Mouse (Mus musculus) T-helper 1 cell (primary cell): ENCODE results near the gene Cpd.

Experiments
- in situ Hi-C: fragments of 300-600 bp; cut with MboI, MseI; formaldehyde crosslinking; loops from one replicate; pipeline ENCODE4 v1.15.1; 2025; ENCODE audit warnings: high pct_unique_total_duplicates

The Cpd gene

DNA sequence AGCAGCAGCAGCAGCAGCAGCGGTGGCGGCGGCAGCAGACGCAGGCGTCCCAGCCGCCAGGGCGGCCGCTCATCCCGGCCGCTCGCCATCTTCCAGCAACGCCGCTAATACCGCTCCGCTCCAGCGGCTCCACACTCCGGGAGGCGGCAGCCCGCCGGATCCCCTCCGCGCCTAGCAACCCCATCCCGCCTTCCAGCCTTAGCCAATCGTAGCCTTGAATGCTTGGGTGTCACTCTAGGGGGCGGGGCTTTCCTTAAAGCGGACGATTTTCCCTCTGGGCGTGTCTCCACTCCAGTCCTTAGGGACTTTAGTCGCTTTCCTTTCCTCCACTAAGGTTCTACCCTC is at the start of gene Cpd:
Gene Cpd, minus strand, starts transcription at position 141 of the 345 bp plus-strand sequence.
- in situ Hi-C loops: no loop called here

DNA sequence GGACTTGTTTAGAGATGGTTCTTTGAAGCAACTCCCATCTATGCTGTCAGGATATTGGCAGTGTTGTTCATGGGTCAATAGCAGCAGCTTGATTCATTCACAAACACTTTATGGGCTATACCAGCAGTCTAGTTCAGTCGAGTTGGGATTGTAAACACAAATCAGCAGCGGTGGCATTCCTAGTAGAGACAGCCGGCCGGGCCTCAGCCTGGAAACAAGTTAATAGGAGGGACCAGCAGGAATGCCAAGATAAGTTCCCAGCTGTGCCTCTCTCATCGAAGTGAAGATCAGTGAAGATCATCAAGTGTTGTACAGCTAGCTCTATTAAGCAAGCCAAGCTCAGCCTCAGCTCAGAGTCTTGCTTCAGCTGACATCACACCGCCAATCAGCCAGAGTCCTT is 49.5 kb upstream of the Cpd start:
- in situ Hi-C loops: loop anchor here (5.0 kb wide), 1 partner anchor 109 kb away; no protein-coding TSS in a partner anchor

DNA sequence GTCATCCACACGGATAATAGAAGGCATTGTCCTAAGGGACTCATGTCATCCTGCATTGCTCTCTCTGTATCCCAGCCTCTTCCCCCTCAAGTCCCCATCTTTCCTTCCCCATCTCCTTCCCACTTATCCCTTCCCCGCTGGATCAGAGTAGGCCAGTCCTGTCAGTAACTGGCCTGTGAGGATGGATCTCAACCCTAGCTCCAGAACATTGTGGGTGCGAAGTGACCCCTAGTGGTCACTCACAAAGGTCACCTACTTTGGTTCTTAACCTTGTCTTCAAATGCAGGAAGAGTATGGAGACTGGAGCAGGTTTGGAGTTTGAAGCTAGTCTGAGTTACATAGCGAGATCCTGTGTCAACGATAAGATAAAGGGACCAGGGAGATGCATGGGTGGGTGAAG is 47.4 kb upstream of the Cpd start:
- in situ Hi-C loops: no loop called here

DNA sequence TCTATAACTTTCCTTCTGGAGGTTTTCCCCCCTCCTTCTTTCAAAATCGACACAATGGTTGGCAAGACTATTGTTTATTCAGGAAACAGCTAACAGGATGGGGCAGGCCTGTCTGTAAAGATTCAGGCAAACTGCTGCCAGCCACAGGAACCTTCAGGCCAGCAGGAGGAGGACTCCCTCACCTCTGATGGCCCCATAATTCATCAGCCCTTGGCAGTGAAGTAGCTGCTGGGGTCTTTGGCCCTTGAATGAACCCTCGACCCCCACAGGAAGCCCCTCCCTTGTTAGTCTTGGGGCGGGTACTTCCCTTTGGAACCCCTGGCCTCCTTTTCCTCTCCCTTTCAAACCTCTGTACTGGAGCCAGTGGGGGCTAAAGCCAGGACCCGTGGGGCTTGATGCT is 46.8 kb upstream of the Cpd start:
- in situ Hi-C loops: no loop called here

DNA sequence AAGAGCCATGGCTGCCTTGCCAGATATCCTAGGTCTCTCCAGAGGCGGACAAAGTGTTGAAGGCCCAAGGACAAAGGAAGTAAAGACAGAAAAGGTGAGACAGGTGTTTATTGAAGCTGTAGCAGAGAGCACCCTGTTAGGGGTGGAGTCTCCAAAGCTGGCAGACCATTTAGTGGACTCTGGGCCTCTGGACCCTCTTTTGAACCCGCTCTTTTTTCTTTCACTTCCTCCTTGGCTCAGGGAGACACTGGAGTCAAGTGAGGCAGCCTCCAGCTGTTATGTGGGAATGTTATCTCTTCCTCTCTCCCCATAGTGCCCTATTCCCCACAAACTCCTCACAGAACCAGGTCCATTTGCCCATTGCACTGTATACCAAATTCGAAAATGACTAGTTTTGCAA is 46.2 kb upstream of the Cpd start:
- in situ Hi-C loops: no loop called here

DNA sequence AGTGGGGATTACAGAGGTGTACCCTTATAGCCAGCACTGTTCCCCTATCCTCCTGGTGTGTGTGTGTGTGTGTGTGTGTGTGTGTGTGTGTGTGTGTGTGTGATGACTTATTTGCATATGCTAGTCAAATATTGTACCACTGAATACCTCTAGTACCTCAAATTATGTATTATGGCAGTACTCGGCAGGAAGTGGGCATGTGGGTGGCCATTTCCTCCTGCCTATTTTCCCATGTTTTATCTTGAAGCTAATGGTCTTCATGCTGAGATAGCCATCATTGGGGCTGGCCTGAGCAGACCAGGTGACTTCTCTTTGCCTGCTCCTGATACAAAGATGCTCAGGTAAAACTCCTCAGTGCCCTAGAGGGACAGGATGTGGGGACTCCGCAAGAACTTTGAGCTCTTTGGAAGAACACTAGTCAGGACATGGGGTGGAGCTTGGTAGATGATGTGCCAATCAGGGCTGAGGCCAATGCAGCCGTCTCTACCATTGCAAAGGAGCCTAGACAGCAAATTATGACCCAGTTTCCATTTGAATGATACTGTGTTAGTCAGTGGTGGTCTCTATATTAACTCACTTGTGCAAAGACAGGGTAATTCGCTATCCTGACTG is 45.0 kb upstream of the Cpd start:
- in situ Hi-C loops: no loop called here

DNA sequence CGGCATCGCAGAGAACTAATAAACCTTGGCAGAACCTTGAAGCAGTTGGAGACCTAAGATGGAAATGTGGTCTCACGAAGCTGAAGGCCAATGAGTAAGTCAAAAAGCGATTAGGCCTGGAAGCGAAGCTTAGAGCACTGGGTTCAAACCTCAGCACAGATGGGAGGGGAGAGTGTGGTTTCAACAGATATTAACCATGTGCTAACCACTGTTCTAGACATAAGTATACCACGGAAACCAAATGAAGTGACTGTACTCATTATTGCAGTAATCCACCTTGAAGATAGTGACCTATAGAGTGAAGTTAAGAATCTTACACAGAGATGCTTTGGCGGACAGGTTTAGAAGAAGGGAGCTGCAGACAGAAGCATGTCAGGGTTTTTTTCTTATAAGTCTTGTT is 44.4 kb upstream of the Cpd start:
- in situ Hi-C loops: no loop called here

DNA sequence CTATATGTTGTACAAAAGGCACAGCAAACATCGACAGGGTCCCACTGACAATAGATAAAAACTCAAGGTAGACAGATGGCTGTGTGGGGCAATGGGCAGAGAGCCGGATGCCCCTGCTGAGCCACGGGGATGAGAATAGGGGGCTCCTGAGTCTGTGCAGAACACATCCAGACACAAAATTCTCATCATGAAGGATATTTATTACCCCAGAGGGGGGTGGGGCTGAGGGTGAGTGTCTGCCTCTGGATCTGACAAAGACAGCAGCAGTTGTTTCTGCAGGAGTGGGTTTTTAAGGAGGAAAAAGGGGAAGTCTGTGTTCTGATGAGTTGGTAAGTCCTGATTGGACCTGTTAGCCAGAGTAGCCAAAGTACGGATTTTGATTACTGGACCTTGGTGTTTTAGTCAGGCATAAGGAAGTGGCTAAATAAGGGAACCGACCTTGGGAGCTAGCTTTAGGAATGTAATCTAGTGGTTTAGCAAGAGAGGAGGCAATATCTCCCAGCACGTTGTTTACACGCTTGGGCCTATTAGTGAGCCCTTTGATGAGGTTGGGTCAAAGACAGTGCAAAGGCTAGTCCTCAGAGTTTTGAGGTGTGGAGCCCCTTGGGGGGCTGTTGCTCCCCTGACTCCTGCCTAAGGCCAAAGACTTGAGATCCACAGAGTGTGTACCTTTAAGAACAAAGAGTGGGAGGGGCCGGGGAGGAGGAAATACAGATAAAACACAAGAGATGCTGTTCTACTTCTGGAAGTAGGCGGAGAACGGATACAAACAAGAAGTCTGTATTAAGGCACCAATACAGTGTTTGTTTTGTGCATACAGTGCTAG is 42.7 kb upstream of the Cpd start:
- in situ Hi-C loops: loop anchor here (10.0 kb wide), 1 partner anchor 215 kb away; the partner anchor contains the start of genes Bhlha9 and Trarg1

DNA sequence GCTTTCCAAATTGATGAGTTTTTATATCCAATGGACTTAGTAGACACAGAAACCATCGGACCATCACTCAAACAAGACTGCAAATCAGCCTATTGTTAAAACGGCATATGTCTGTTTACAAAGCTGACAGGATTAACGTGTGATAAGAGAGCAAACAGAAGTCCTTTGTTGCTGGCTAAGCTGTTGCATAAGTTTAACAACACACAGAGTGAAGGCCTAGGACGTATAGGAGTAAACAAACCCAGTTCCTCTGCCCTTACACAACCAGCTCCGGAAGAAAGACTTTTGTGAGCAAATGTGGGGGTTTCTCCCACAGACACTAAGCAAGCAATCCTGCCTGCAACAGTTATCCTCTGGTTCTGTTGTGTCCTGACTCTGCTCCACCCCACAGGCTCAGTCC is 37.6 kb upstream of the Cpd start:
- in situ Hi-C loops: loop anchor here (10.0 kb wide), 1 partner anchor 210 kb away; the partner anchor contains the start of genes Bhlha9 and Trarg1

DNA sequence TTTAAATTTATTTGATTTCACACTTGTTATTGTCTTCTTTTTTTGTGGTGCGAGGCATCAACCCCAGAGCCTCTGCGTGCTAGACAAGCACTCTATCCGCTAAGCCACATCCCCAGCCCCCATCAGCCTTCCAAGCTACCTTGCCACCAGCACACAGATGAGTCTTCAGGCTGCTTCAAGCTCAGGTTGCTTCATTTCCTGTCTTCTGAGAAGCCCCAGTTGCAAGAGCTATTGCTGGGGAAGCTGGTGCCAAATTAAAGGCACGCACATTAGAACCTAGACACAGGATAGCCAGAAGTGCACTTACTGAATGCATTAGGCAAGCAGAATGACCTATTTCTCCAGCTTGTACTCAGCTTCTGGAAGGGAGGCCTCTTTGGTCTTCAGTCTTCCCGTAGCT is 33.0 kb upstream of the Cpd start:
- in situ Hi-C loops: loop anchor here (10.0 kb wide), 1 partner anchor 205 kb away; the partner anchor contains the start of genes Bhlha9 and Trarg1

DNA sequence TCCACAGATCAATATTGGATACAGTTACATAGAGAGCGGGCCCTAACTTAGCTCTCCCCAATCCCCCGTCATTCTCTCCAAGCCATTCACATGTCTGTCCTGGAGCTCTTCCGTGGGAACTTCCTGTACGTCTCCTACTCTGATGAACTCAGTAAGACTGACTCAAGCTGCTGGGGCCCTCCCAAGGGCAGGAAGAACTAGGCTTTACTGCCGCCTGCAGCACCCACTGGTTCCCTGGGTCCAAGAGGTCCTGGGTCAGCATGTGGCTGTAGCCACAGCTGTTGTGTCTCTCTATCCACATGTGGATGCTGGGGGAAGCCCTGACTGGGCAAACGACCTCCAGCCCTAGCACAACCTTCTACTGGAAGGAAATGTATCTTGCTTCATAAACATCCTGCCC is 27.9 kb upstream of the Cpd start:
- in situ Hi-C loops: no loop called here

DNA sequence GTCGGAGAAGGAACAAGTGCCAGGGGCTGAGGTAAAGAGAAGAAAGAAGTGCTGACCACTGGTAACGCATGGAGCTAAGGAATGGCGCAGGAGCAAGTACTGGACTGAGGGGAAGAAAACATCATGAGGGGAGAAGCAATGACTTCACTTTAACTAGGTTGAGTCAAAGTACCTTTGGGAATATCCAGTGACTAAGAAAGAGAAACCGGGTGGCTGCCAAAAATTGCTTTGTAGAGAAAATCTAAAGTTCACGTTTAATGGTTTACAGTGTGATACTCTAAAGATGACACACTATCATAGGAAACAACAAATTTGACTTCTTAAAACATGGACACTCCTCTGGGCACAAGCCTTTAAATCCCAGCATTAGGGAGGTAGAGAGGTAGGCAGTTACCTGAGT is 27.0 kb upstream of the Cpd start:
- in situ Hi-C loops: no loop called here

DNA sequence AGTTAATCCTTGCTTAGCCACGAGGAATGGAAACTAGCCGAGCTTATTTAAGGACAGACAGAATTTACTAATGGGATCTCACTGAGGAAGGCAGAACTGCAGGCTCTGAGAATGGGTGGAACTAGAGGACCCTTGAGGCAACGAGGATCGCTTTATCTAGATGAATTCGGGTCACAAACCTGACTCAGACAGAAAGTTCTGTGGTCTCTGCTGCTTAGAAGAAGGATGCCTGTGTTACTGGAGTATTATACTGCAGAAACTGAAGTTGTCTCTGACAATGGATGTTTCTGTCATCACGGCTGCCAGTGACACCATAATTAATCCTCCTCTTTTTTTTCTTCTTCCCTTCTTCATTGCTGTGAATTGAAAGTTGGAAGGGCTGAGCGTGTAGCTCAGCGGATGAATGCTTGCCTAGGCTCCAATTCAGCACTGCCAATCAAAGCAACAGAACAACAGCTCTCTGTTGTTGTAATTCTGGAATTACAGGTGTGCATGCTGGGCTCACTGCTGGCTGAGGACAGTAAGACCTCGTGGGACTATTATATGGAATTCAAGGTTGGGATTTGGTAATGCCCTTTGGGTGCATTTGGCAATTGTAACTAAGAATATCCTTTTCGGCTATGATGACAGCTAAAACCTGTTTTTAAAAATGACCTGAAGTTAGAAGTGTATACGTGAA is 25.9 kb upstream of the Cpd start:
- in situ Hi-C loops: no loop called here

DNA sequence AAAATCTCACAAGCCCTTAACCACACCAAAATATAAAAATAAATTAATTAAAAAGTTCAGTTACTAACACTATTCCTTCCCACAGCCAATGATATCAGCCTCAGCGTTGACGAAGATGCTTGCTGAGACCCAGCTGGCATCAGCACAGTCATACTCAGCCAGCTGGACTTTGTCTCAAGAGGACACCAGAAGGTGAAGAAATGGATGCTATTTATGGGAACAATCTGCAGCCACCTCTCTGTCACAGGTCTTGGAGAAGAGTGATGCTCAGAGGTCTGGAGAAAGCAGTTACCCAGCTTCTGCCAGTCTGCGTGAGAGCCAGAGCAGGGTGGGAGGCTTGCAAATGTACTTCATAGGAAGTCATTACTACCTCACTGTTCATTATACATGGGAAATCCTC is 14.4 kb upstream of the Cpd start:
- in situ Hi-C loops: no loop called here

DNA sequence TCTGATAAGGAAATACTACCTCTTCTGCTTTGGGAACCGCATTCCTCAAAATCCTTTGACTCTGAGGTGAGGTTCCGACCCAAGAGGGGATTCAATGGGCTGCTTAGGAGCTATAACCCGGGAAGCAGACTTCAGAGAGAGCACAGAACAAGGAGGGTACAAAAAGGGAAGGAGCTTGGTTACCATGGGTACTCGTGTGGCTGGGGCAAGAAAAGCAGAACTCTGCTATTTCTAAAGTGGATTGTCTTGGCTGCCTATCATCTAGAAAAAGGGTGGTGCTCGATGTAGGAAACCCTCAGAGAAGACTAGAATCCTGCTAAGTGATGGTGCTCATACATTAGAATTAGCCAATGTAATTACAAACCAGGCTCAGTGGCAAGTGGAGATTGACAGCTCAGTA is 12.4 kb upstream of the Cpd start:
- in situ Hi-C loops: no loop called here

DNA sequence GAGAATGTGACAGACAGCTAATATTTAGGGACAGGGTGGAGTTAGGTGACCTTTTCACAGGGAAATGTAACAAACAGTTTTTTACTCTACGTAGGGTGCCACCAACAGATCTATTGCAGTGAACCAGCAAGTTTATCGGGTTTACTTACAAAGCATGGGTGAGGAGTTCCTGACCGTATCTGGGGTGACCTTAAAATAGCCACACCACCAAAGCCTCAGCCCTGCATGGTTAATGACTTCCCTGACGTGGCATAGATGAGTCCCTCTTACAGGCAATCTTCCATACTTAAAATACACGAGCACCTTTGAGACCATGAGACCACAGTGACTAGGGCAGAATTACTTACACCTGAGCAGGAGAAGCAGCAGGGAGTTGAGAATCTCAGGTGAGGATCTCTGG is 12.0 kb upstream of the Cpd start:
- in situ Hi-C loops: no loop called here

DNA sequence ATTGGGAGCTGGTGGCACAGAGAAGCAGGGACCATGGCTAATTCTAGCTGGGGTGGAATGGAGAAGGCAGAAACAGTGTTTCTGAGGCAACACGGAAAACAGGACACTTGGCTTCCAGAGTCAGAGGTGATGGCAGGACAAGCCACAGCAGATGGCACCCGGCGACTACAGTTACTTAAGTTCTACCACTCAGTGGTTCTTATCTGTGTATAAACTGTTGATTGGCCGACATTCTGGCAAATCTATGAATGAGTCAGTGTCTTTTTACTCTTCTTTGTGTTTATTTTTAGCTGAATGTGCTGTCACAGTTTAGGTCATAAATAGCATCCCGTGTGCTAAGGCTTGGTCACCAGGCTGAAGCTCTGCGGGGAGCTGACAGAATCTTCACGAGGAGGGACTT is 10.3 kb upstream of the Cpd start:
- in situ Hi-C loops: no loop called here

DNA sequence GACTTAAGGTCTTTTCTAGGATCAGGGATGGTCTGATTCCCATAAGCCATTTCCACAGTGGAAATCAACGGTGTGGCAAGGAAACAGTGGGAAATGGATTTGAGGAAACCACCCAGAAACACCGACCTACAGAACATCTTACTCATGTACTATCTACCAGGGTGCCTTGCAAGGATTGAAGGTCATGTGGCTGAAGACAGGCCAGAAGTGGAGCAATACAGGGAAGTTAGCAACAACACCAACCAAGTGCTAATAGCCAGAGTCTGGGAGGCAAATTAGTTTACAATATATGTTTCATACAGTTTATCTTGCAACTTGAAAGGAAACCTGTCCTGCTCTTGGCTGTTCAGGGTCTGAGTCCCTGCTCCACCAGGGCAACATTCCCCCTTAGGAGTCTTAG is 9.8 kb upstream of the Cpd start:
- in situ Hi-C loops: no loop called here

DNA sequence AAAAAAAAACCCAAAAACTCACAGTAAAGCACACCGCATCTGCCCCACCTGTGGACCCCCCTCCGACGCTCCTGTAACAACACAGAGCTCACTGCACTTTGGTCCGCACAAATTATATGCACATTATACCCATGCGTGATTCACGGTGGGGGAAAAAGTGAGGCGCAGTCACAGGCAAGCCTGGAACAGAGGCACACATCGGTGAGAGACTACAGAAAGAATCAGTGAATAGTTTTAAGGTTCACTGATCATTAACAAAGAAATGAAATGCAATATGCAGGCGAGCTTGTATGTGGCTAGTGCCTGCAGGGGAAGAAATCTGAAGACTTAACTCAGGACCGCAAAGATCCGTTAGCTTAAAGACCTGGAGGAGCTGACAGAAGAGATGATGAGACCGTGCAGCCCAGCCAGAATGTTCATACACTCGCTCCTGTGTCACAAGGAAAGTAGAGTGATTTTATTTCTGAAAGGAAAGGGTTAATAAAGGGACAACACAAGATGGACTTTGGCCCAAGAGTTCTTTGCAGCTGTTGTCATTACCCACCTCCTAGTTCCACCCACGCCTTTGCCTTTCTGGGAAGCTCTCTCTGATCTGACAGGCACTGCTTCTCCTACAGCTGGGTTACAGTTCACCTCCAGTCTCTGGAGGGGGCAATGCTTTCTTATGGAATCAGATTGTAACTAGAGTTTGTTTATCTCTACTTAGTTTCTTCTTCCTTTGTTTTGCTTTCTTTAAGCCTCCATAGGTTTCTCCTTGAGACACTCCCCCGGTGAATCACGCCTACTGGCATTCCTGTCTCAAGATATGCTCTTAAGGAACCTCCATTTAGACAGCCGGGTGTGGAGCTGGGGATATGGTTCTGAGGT is 7.9 kb upstream of the Cpd start:
- in situ Hi-C loops: no loop called here

DNA sequence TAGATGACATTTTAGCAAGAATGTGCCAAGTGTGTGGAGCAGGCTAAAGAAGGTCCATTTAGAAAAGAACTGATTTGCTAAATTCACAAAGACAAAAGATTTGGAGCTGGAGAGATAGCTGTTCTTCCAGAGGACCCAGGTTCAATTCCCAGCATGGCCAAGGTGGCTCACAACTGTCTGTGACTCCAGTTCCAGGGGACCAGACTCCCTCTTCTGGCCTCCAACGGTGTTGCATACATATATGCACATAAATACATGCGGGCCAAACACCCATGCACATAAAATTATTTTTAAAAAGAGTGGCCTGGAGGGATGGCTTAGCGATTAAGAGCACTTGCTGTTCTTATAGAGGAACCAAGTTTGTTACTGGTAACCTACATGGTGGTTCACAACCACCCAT is 4.7 kb upstream of the Cpd start:
- in situ Hi-C loops: no loop called here

DNA sequence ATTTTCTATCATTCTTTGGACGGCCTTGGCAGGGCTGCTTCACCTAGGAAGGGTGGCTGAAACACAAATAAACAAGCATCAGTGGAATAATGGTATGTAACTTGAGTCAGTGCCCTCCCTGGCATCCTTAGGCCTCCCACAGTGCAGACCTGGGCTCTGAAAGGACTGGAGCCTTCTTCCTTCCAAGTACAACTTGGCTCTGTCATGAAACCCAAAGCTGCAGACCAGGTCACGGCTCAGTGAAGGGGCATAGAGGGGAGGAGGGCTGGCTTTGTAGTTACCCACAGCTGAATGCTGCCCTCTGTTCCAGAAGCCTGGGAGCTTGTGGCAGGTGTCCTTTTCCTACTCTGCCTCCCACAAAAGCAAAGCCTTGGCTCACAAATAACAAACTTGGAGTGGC is 2.8 kb upstream of the Cpd start:
- in situ Hi-C loops: no loop called here

DNA sequence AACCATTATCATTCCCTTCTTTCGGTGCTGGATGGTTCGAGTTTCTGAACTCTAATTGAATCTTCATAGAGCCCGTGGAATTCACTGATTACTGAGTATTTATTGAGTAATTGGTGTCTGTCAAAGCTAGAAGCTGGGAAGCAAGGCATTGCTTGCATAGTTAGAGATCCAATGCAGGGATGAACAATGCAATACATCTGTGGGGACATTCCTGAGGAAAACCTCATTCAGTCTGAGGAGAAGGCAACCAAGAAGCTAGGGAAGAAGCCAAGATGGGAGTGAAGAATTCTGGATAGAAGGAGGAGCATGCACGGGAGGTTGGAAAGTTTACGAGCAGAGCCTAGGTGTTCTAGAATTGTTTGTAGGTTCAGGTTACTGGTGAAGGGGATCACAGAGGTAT is 1.3 kb upstream of the Cpd start:
- in situ Hi-C loops: no loop called here
